8 mouse cellular contexts compared by ENCODE assay signal in genomic region chr2:58667991-58668390, GRCm38 (mm10).
DNase-seq lines count a peak whose midpoint lies in the region; ATAC-seq lines count a peak whose summit lies in the region.

No protein-coding gene starts in this region.

- intact Hi-C loops in left cerebral cortex, postnatal 14 days (cut with DNase I), result loop anchor here (2.0 to 5.0 kb wide), 4 partner anchors 101 to 641 kb away; partner anchors contain the start of genes Acvr1 and Upp2

- DNase-seq in thymus, postnatal 25 days, result peak; percentile 17
- no peak for DNase-seq in thymus, adult 18-20 months
- peak; percentile 83 for DNase-seq in cerebellum, adult 8-10 months
- peak; percentile 53 to 91 for DNase-seq in frontal cortex, adult 2 months (ENCODE audit: extremely low spot score in 1 of 2, low spot score in 1 of 2)
- DNase-seq in kidney, adult 18-20 months, result peak; percentile 68
- peak; percentile 70 to 82 for DNase-seq in left cerebral cortex, postnatal 14 days (ENCODE audit: low spot score in 2 of 2)
- peak; percentile 28 for DNase-seq in naive thymus-derived CD4-positive, alpha-beta T cell, adult 2 months (ENCODE audit: low read depth)

- no peak for ATAC-seq in erythroblast, adult 5-6 weeks (replicated peaks; ENCODE audit: low FRiP score, poor library complexity, severe bottlenecking)

Comparison
In these comparisons a context has a peak if more than half of its experiments do, and no peak if none do; other contexts are left out.
1. DNase-seq: peak in thymus, postnatal 25 days (single experiment), cerebellum, adult 8-10 months (single experiment), frontal cortex, adult 2 months (2 of 2), kidney, adult 18-20 months (single experiment), left cerebral cortex, postnatal 14 days (2 of 2) and naive thymus-derived CD4-positive, alpha-beta T cell, adult 2 months (single experiment); none in thymus, adult 18-20 months (0 of 2).